Mouse (Mus musculus) CH12.LX (cell line): Measurements from ENCODE around the gene Kcnmb3. TPM values are rescaled to one million over a fixed set of nuclear protein-coding genes. Genes with fewer than 3 reads are reported as not detected.

Experiments
- DNase-seq: peaks from one replicate; pipeline ENCODE4 v3.0.0-alpha.2; 2013; ENCODE audit errors: extremely low read depth
- H3K27ac ChIP-seq: 2 replicates; pipeline ENCODE4 v1.5.1; 2012; ENCODE audit warnings: low read depth, mild to moderate bottlenecking, control low read depth, moderate library complexity; ENCODE audit not compliant: insufficient read depth
- H3K27me3 ChIP-seq: replicated peaks from 2 replicates; pipeline ENCODE3; 2012; ENCODE audit warnings: inconsistent platforms
- H3K36me3 ChIP-seq, 2 experiments: replicated peaks in 1 of 2; 2 replicates each; pipeline versions ENCODE3 to v1.6.1; 2012; ENCODE audit warnings: inconsistent platforms in 1 of 2, low read length in 1 of 2, mild to moderate bottlenecking in 1 of 2, mixed read lengths in 1 of 2, moderate library complexity in 1 of 2; ENCODE audit not compliant: control insufficient read depth in 1 of 2, insufficient read depth in 1 of 2
- H3K4me1 ChIP-seq, 2 experiments: 2 replicates each; pipeline ENCODE4 v1.6.1; 2012; ENCODE audit warnings: inconsistent platforms in 1 of 2, moderate library complexity in 1 of 2; ENCODE audit not compliant: insufficient read depth in 2 of 2, control insufficient read depth in 1 of 2
- H3K4me2 ChIP-seq: 2 replicates; pipeline ENCODE4 v1.6.1; 2012; ENCODE audit warnings: low read depth, mild to moderate bottlenecking, control low read depth; ENCODE audit not compliant: poor library complexity, insufficient read depth, severe bottlenecking
- H3K4me3 ChIP-seq, 3 experiments: fragments of 150-350 bp in 1 of 3; sonication (generic) in 1 of 3; replicated peaks in 1 of 3; 2 replicates each; pipeline versions ENCODE3 to v1.5.1; 2011 to 2012; ENCODE audit warnings: low read depth in 2 of 3, low read length in 2 of 3, mild to moderate bottlenecking in 2 of 3, moderate library complexity in 2 of 3, control low read depth in 1 of 3, improper control_type of control experiment in 1 of 3, inconsistent platforms in 1 of 3, mixed read lengths in 1 of 3; ENCODE audit not compliant: poor library complexity in 1 of 3
- H3K79me2 ChIP-seq: replicated peaks from 2 replicates; pipeline ENCODE4 v1.6.1; 2012; ENCODE audit warnings: mild to moderate bottlenecking, moderate library complexity; ENCODE audit not compliant: control insufficient read depth, poor library complexity, insufficient read depth, severe bottlenecking; ENCODE audit errors: extremely low read depth
- H3K9ac ChIP-seq: 2 replicates; pipeline ENCODE4 v1.6.1; 2012; ENCODE audit warnings: low read depth, mild to moderate bottlenecking, control low read depth, moderate library complexity; ENCODE audit not compliant: insufficient read depth
- H3K9me3 ChIP-seq: replicated peaks from 2 replicates; pipeline ENCODE3; 2012; ENCODE audit warnings: low read length, inconsistent platforms, mixed read lengths
- ZNF384 ChIP-seq: IDR thresholded peaks from 2 replicates; pipeline ENCODE4 v1.6.1; 2012; ENCODE audit warnings: low read depth, low read length, improper control_type of control experiment, inconsistent platforms
- dilution Hi-C: fragments of 300-500 bp; cut with MboI; formaldehyde crosslinking; loops from 2 replicates; pipeline ENCODE4 v1.14.3; 2020; ENCODE audit warnings: low sequenced_read_pairs; ENCODE audit not compliant: extremely low pct_unique_long_range_greater_than_20kb, extremely low pct_ligation_motif_present
- in situ Hi-C: fragments of 300-500 bp; cut with MboI; formaldehyde crosslinking; loops from 3 replicates; pipeline ENCODE4 v1.14.3; 2019; ENCODE audit warnings: low sequenced_read_pairs, low pct_ligation_motif_present, low pct_unique_long_range_greater_than_20kb, mixed read lengths
- polyA plus RNA-seq: library from polyadenylated mRNA; unstranded; fragments of >175 nt; gene quantifications from 2 replicates; pipeline ENCODE4 v1.2.1, GENCODE M21; 2012; ENCODE audit warnings: low read depth; ENCODE audit not compliant: insufficient read length
- total RNA-seq, 2 experiments: library from RNA; depleted of rRNA; stranded (reverse); fragments of 300-350 nt in 1 of 2; fragments of >200 nt in 1 of 2; gene quantifications; 2 replicates each; pipeline ENCODE4 v1.2.3; 2012 to 2014

Gene Kcnmb3
- total and polyA plus RNA-seq, 3 experiments = 1.0 to 4.7 (median 2.4) TPM

GRCm38 (mm10) chr3:32427695-32428094 lies 64.3 kb downstream of the Kcnmb3 start:
- no peak for TF ChIP-seq ZNF384
- dilution Hi-C loops (no loop called here), in situ Hi-C loops (no loop called here)
- Histone ChIP-seq H3K9ac (no peak overlapping the region), H3K27me3 (no peaks in the 10 kb centered on the region), H3K79me2 (peaks cover 19% of the 10 kb centered on the region), H3K27ac (no peak overlapping the region), H3K36me3 (peaks cover 5 to 21% of the 10 kb centered on the region in 2 experiments), H3K9me3 (peaks cover 3% of the 10 kb centered on the region), H3K4me1 (peaks cover 7 to 10% of the 10 kb centered on the region in 2 experiments; a peak in 2 of 4 replicates), H3K4me3 (no peak overlapping the region), H3K4me2 (no peak overlapping the region)
- DNase-seq = no peak

Other genes starting within 250 kb of the Kcnmb3 start
- gene Zmat3, start 126.2 kb downstream of the Kcnmb3 start, total RNA-seq (2012; rRNA removed) = 18.6 and 21.6 TPM in 2 replicates
- gene Zmat3, start 126.2 kb downstream of the Kcnmb3 start, total RNA-seq (2014; rRNA removed) = 8.0 and 13.4 TPM in 2 replicates
- gene Zmat3, start 126.2 kb downstream of the Kcnmb3 start, polyA plus RNA-seq = 13.4 and 17.2 TPM in 2 replicates
- 19.6 and 21.1 TPM in 2 replicates for gene Pik3ca, start 94.6 kb downstream of the Kcnmb3 start, total RNA-seq (2012; rRNA removed)
- 26.5 and 32.8 TPM in 2 replicates for gene Pik3ca, start 94.6 kb downstream of the Kcnmb3 start, total RNA-seq (2014; rRNA removed)
- 11.1 and 19.1 TPM in 2 replicates for gene Pik3ca, start 94.6 kb downstream of the Kcnmb3 start, polyA plus RNA-seq
- gene Zfp639, start 18.0 kb upstream of the Kcnmb3 start, total RNA-seq (2012; rRNA removed) = 40.9 and 43.2 TPM in 2 replicates
- gene Zfp639, start 18.0 kb upstream of the Kcnmb3 start, total RNA-seq (2014; rRNA removed) = 96.3 and 101 TPM in 2 replicates
- 40.3 and 45.5 TPM in 2 replicates for gene Zfp639, start 18.0 kb upstream of the Kcnmb3 start, polyA plus RNA-seq
- 16.6 and 18.1 TPM in 2 replicates for gene Mfn1, start 37.2 kb upstream of the Kcnmb3 start, total RNA-seq (2012; rRNA removed)
- gene Mfn1, start 37.2 kb upstream of the Kcnmb3 start, total RNA-seq (2014; rRNA removed) = 25.6 and 37.0 TPM in 2 replicates
- gene Mfn1, start 37.2 kb upstream of the Kcnmb3 start, polyA plus RNA-seq = 27.4 and 43.8 TPM in 2 replicates
- gene Gnb4, start 124.4 kb upstream of the Kcnmb3 start, total RNA-seq (2012; rRNA removed) = 1.8 and 5.0 TPM in 2 replicates
- 0.38 and 0.50 TPM in 2 replicates for gene Gnb4, start 124.4 kb upstream of the Kcnmb3 start, total RNA-seq (2014; rRNA removed)
- 0.38 and 0.41 TPM in 2 replicates for gene Gnb4, start 124.4 kb upstream of the Kcnmb3 start, polyA plus RNA-seq
- 80.7 and 96.6 TPM in 2 replicates for gene Actl6a, start 214.1 kb upstream of the Kcnmb3 start, total RNA-seq (2012; rRNA removed)
- 132 and 140 TPM in 2 replicates for gene Actl6a, start 214.1 kb upstream of the Kcnmb3 start, total RNA-seq (2014; rRNA removed)
- 87.8 and 89.1 TPM in 2 replicates for gene Actl6a, start 214.1 kb upstream of the Kcnmb3 start, polyA plus RNA-seq
- gene Ndufb5, start 244.8 kb upstream of the Kcnmb3 start, total RNA-seq (2012; rRNA removed) = 175 and 179 TPM in 2 replicates
- 427 and 467 TPM in 2 replicates for gene Ndufb5, start 244.8 kb upstream of the Kcnmb3 start, total RNA-seq (2014; rRNA removed)
- 145 and 163 TPM in 2 replicates for gene Ndufb5, start 244.8 kb upstream of the Kcnmb3 start, polyA plus RNA-seq
- gene Mrpl47, start 245.4 kb upstream of the Kcnmb3 start, total RNA-seq (2012; rRNA removed) = 32.5 and 43.7 TPM in 2 replicates
- 48.8 and 66.5 TPM in 2 replicates for gene Mrpl47, start 245.4 kb upstream of the Kcnmb3 start, total RNA-seq (2014; rRNA removed)
- gene Mrpl47, start 245.4 kb upstream of the Kcnmb3 start, polyA plus RNA-seq = 56.2 and 68.6 TPM in 2 replicates